Mouse (Mus musculus): ENCODE measurements around the gene Erich6b.

Erich6b gene

GRCm38 (mm10) chr14:75706647-75707046 is 64.6 kb downstream of the Erich6b start:
- no peak for DNase-seq (ENCODE audit: low read depth, low spot score)

GRCm38 (mm10) chr14:75707771-75708170 is 65.7 kb downstream of the Erich6b start:
- no peak for DNase-seq (ENCODE audit: low read depth, low spot score)

- DNase-seq (ENCODE audit: low read depth, low spot score) = no peak
Measured at GRCm38 (mm10) chr14:75708986-75709385, 66.9 kb downstream of the Erich6b start.

- no peak for DNase-seq (ENCODE audit: low read depth, low spot score)
Measured at GRCm38 (mm10) chr14:75711731-75712130, 69.7 kb downstream of the Erich6b start.

- DNase-seq (ENCODE audit: low read depth, low spot score) = no peak
Measured at GRCm38 (mm10) chr14:75712687-75713086, 70.6 kb downstream of the Erich6b start.

GRCm38 (mm10) chr14:75713661-75714060 is 71.6 kb downstream of the Erich6b start:
- DNase-seq (ENCODE audit: low read depth, low spot score) = no peak

GRCm38 (mm10) chr14:75716410-75716809 is 74.4 kb downstream of the Erich6b start:
- no peak for DNase-seq (ENCODE audit: low read depth, low spot score)

Data from ZHBTc4 (cell line).